Mouse (Mus musculus) thymus, adult 2 months (tissue): ENCODE results near the gene Ube2q2.

Experiments
- CTCF ChIP-seq: fragments of 200-500 bp; IDR thresholded peaks from 2 replicates; pipeline ENCODE4 v1.5.1; 2012; ENCODE audit warnings: mild to moderate bottlenecking, control low read depth, low read length, moderate library complexity, borderline replicate concordance; ENCODE audit not compliant: control insufficient read depth, poor library complexity, insufficient read depth; ENCODE audit errors: extremely low read depth
- POLR2A ChIP-seq: fragments of 200-500 bp; IDR thresholded peaks from 2 replicates; pipeline ENCODE4 v1.6.1; 2012; ENCODE audit warnings: mild to moderate bottlenecking, low read length, control low read depth, moderate library complexity; ENCODE audit not compliant: control insufficient read depth, poor library complexity, insufficient read depth; ENCODE audit errors: extremely low read depth

- no peak for TF ChIP-seq CTCF
- TF ChIP-seq POLR2A, result no peak
These were observed 83.9 kb downstream of the Ube2q2 start for GRCm38 (mm10) chr9:55232586-55232985.
